Mouse (Mus musculus): ENCODE measurements around the gene Dbnl. TPM values are rescaled to one million over a fixed set of nuclear protein-coding genes. Genes with fewer than 3 reads are reported as not detected.
"Not testable (repeated sequence)": the region's sequence is repeated elsewhere in the genome, so short reads cannot be mapped to it uniquely, and the experiment has no call there.

Gene Dbnl
- total and polyA plus RNA-seq, 2 experiments from 2014 or later, result 77.8 to 130 TPM

- ATAC-seq, result no peak
Measured at GRCm38 (mm10) chr11:5802457-5803217, 14.3 kb downstream of the Dbnl start.

GRCm38 (mm10) chr11:5803551-5803981 is 15.3 kb downstream of the Dbnl start, which contains the start of gene Pgam2:
Gene Pgam2 (minus strand): TSS chr11:5803733.
- Histone ChIP-seq H3K4me3 (ENCODE audit: low read depth, low read length) (no peak within 1 kb of the TSS), H3K4me1 (ENCODE audit: insufficient read depth) (no peaks in the 10 kb centered on the region), H3K27ac (ENCODE audit: low read depth, low read length) (no peak within 1 kb of the TSS), H3K27me3 (ENCODE audit: insufficient read depth, low read length) (no peaks in the 10 kb centered on the region), H3K9ac (no peak within 1 kb of the TSS), H3K36me3 (ENCODE audit: insufficient read depth) (peaks cover 27% of the 10 kb centered on the region), H3K4me2 (ENCODE audit: low read depth) (no peak within 1 kb of the TSS), H3K9me3 (ENCODE audit: low read length) (no peaks in the 10 kb centered on the region)
- TF ChIP-seq CTCF (IDR thresholded peaks at IDR 0.05; ENCODE audit: low read depth), result no peak
- ATAC-seq (peak; percentile 45), DNase-seq (peak; percentile 19)
- WGBS, result 54% methylated on average over 8 of the region's 8 CpGs

More at GRCm38 (mm10) chr11:5802457-5803217, 14.3 kb downstream of the Dbnl start:
- H3K4me2 ChIP-seq (ENCODE audit: low read depth), result no peak overlapping the region
- H3K27ac ChIP-seq (ENCODE audit: low read depth, low read length), result no peak overlapping the region
- no peaks in the 10 kb centered on the region for H3K9me3 ChIP-seq (ENCODE audit: low read length)
- H3K27me3 ChIP-seq (ENCODE audit: insufficient read depth, low read length), result no peaks in the 10 kb centered on the region
- H3K4me3 ChIP-seq (ENCODE audit: low read depth, low read length), result no peak overlapping the region
- no peak for DNase-seq
- no peak overlapping the region for H3K9ac ChIP-seq
- TF ChIP-seq CTCF (IDR thresholded peaks at IDR 0.05; ENCODE audit: low read depth), result no peak
- WGBS, result 78% methylated on average over 8 of the region's 8 CpGs
- H3K4me1 ChIP-seq (ENCODE audit: insufficient read depth), result no peaks in the 10 kb centered on the region
- peaks cover 35% of the 10 kb centered on the region for H3K36me3 ChIP-seq (ENCODE audit: insufficient read depth)

GRCm38 (mm10) chr11:5804174-5804573 is 15.9 kb downstream of the Dbnl start:
- no peak overlapping the region for H3K4me3 ChIP-seq (ENCODE audit: low read depth, low read length)
- H3K27me3 ChIP-seq (ENCODE audit: insufficient read depth, low read length), result no peaks in the 10 kb centered on the region
- no peak overlapping the region for H3K4me2 ChIP-seq (ENCODE audit: low read depth)
- DNase-seq (no peak), ATAC-seq (no peak)
- no peak for TF ChIP-seq CTCF (IDR thresholded peaks at IDR 0.05; ENCODE audit: low read depth)
- no peaks in the 10 kb centered on the region for H3K4me1 ChIP-seq (ENCODE audit: insufficient read depth)
- WGBS, result 72% methylated on average over 5 of the region's 5 CpGs
- H3K27ac ChIP-seq (ENCODE audit: low read depth, low read length), result no peak overlapping the region
- peaks cover 21% of the 10 kb centered on the region for H3K36me3 ChIP-seq (ENCODE audit: insufficient read depth)
- H3K9me3 ChIP-seq (ENCODE audit: low read length), result no peaks in the 10 kb centered on the region
- no peak overlapping the region for H3K9ac ChIP-seq

- no peak overlapping the region for H3K4me2 ChIP-seq (ENCODE audit: low read depth)
- no peak overlapping the region for H3K4me3 ChIP-seq (ENCODE audit: low read depth, low read length)
- no peak overlapping the region for H3K9ac ChIP-seq
- H3K27me3 ChIP-seq (ENCODE audit: insufficient read depth, low read length), result no peaks in the 10 kb centered on the region
- no peak overlapping the region for H3K27ac ChIP-seq (ENCODE audit: low read depth, low read length)
- ATAC-seq (no peak), DNase-seq (no peak)
- H3K9me3 ChIP-seq (ENCODE audit: low read length), result no peaks in the 10 kb centered on the region
- no peaks in the 10 kb centered on the region for H3K4me1 ChIP-seq (ENCODE audit: insufficient read depth)
- 88% methylated on average over 3 of the region's 3 CpGs for WGBS
- no peak for TF ChIP-seq CTCF (IDR thresholded peaks at IDR 0.05; ENCODE audit: low read depth)
- H3K36me3 ChIP-seq (ENCODE audit: insufficient read depth), result peaks cover 6% of the 10 kb centered on the region
Measured at GRCm38 (mm10) chr11:5805711-5806110, 17.4 kb downstream of the Dbnl start.

GRCm38 (mm10) chr11:5807956-5808355 is 19.7 kb downstream of the Dbnl start:
- H3K4me1 ChIP-seq (ENCODE audit: insufficient read depth), result no peaks in the 10 kb centered on the region
- no peak for DNase-seq
- no peaks in the 10 kb centered on the region for H3K27me3 ChIP-seq (ENCODE audit: insufficient read depth, low read length)
- H3K4me3 ChIP-seq (ENCODE audit: low read depth, low read length), result no peak overlapping the region
- ATAC-seq, result no peak
- no peaks in the 10 kb centered on the region for H3K9me3 ChIP-seq (ENCODE audit: low read length)
- H3K4me2 ChIP-seq (ENCODE audit: low read depth), result no peak overlapping the region
- 87% methylated on average over 9 of the region's 9 CpGs for WGBS
- no peak overlapping the region for H3K9ac ChIP-seq
- H3K36me3 ChIP-seq (ENCODE audit: insufficient read depth), result no peaks in the 10 kb centered on the region
- no peak overlapping the region for H3K27ac ChIP-seq (ENCODE audit: low read depth, low read length)
- no peak for TF ChIP-seq CTCF (IDR thresholded peaks at IDR 0.05; ENCODE audit: low read depth)

- WGBS, result 90% methylated on average over 4 of the region's 4 CpGs
- H3K9me3 ChIP-seq (ENCODE audit: low read length); H3K4me3 ChIP-seq (ENCODE audit: low read depth, low read length); H3K27ac ChIP-seq (ENCODE audit: low read depth, low read length); H3K27me3 ChIP-seq (ENCODE audit: insufficient read depth, low read length); H3K4me1 ChIP-seq (ENCODE audit: insufficient read depth); ATAC-seq; H3K4me2 ChIP-seq (ENCODE audit: low read depth); H3K9ac ChIP-seq; DNase-seq; H3K36me3 ChIP-seq (ENCODE audit: insufficient read depth): not testable (repeated sequence)
Measured at GRCm38 (mm10) chr11:5809487-5809886, 21.2 kb downstream of the Dbnl start.

- Histone ChIP-seq H3K4me2 (ENCODE audit: low read depth) (no peak overlapping the region), H3K9me3 (ENCODE audit: low read length) (no peaks in the 10 kb centered on the region), H3K4me3 (ENCODE audit: low read depth, low read length) (no peak overlapping the region), H3K27ac (ENCODE audit: low read depth, low read length) (no peak overlapping the region), H3K36me3 (ENCODE audit: insufficient read depth) (no peaks in the 10 kb centered on the region), H3K27me3 (ENCODE audit: insufficient read depth, low read length) (no peaks in the 10 kb centered on the region), H3K4me1 (ENCODE audit: insufficient read depth) (no peaks in the 10 kb centered on the region), H3K9ac (no peak overlapping the region)
- WGBS, result 63% methylated on average over 10 of the region's 10 CpGs
- ATAC-seq (no peak), DNase-seq (no peak)
- TF ChIP-seq CTCF (IDR thresholded peaks at IDR 0.05; ENCODE audit: low read depth), result no peak
Measured at GRCm38 (mm10) chr11:5813381-5813780, 25.1 kb downstream of the Dbnl start.

All from forebrain, postnatal 0 days (tissue).